Mouse (Mus musculus) midbrain, embryonic 14.5 days (tissue): ENCODE measurements around the gene Pde4c. TPM values are rescaled to one million over a fixed set of nuclear protein-coding genes. Genes with fewer than 3 reads are reported as not detected.

ENCODE experiments used
- ATAC-seq: fragments of 200-750 bp; cut with Nextera tagmentation; 2 replicates; pipeline ENCODE4 v1.8.0; 2017; ENCODE audit warnings: moderate number of reproducible peaks, moderate library complexity; ENCODE audit not compliant: low FRiP score, low TSS enrichment
- DNase-seq: peaks from one replicate; pipeline ENCODE4 v3.0.0-alpha.2; 2015
- H3K27ac ChIP-seq: fragments of 300-500 bp; sonication (generic); replicated peaks from 2 replicates; pipeline ENCODE4 v1.5.1; 2014; ENCODE audit warnings: mild to moderate bottlenecking, low read depth, low read length, moderate library complexity
- H3K27me3 ChIP-seq: fragments of 300-500 bp; sonication (generic); 2 replicates; pipeline ENCODE4 v1.6.1; 2014; ENCODE audit warnings: low read length, control low read depth, mixed read lengths; ENCODE audit not compliant: control insufficient read depth, insufficient read depth
- H3K36me3 ChIP-seq: fragments of 300-500 bp; sonication (generic); 2 replicates; pipeline ENCODE4 v1.6.1; 2014; ENCODE audit warnings: low read length, control low read depth; ENCODE audit not compliant: control insufficient read depth, insufficient read depth
- H3K4me1 ChIP-seq: fragments of 300-500 bp; sonication (generic); 2 replicates; pipeline ENCODE4 v1.6.1; 2014; ENCODE audit warnings: mild to moderate bottlenecking, antibody characterized with exemption, low read length, control low read depth; ENCODE audit not compliant: control insufficient read depth, insufficient read depth
- H3K4me2 ChIP-seq: fragments of 300-500 bp; sonication (generic); 2 replicates; pipeline ENCODE4 v1.6.1; 2014; ENCODE audit warnings: mild to moderate bottlenecking, low read length, moderate library complexity
- H3K4me3 ChIP-seq: fragments of 300-500 bp; sonication (generic); replicated peaks from 2 replicates; pipeline ENCODE4 v1.5.1; 2014; ENCODE audit warnings: low read depth, low read length
- H3K9ac ChIP-seq: fragments of 300-500 bp; sonication (generic); replicated peaks from 2 replicates; pipeline ENCODE4 v1.6.1; 2014; ENCODE audit warnings: mild to moderate bottlenecking, low read length, moderate library complexity
- H3K9me3 ChIP-seq: fragments of 300-500 bp; sonication (generic); 2 replicates; pipeline ENCODE4 v1.6.1; 2016; ENCODE audit warnings: low read length, control low read depth, mixed read lengths; ENCODE audit not compliant: control insufficient read depth
- WGBS: fragments of 180-500 bp; shearing (Covaris S2); extraction: QIAGEN DNeasy Blood & Tissue Kit; methylation state at CpG from one replicate; pipeline ENCODE4 v1.1.7; 2014; 5-methylcytosine and 5-hydroxymethylcytosine counted together
- microRNA-seq: library from miRNA; unstranded; fragments of <30 nt; microRNA quantifications from one replicate; pipeline ENCODE4, GENCODE M21; 2016
- polyA plus RNA-seq: library from polyadenylated mRNA; unstranded; fragments of >200 nt; fragmentation: Nextera tagmentation; extraction: Ambion mirVana; gene quantifications from 2 replicates; pipeline ENCODE4 v1.2.1, GENCODE M21; 2014

Gene Pde4c
- polyA plus RNA-seq, 1 experiment from 2014 or later = 0.24 TPM

GRCm38 (mm10) chr8:70798281-70798680, 74.8 kb downstream of the Pde4c start:
- no peak overlapping the region for H3K27ac ChIP-seq
- H3K9ac ChIP-seq = peak overlapping the region; percentile 62; the same call in 1 of the 2 replicates
- peaks cover 25% of the 10 kb centered on the region for H3K27me3 ChIP-seq
- 11% methylated on average over 15 of the region's 15 CpGs for WGBS
- H3K4me1 ChIP-seq = peaks cover 16% of the 10 kb centered on the region
- H3K4me2 ChIP-seq = peak overlapping the region; percentile 89
- no peak for ATAC-seq
- H3K36me3 ChIP-seq = no peaks in the 10 kb centered on the region
- peak; percentile 45 for DNase-seq
- H3K4me3 ChIP-seq = peak overlapping the region; percentile 49
- no peaks in the 10 kb centered on the region for H3K9me3 ChIP-seq

DNA sequence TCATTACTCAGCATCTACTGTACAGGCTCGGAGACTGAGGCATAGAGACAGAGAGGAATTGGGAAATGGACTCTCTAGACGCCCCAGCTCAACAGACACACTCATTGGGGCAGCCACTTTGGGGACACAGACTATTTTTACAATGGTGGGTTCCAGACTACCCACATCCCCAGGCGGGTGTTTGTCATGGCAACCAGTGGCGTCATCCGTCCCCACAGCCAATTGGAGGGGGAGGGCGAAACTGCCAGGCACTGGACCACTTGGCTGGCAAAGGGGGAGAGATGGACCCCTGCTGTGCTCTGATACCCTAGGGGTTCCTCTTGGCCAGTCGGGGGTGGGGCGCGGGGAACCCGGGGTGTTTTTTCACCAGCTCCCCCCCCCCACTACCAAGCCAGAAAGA, 77.1 kb downstream of the Pde4c start:
- no peak overlapping the region for H3K4me2 ChIP-seq
- no peaks in the 10 kb centered on the region for H3K9me3 ChIP-seq
- H3K4me3 ChIP-seq = no peak overlapping the region
- peaks cover 42% of the 10 kb centered on the region for H3K27me3 ChIP-seq
- ATAC-seq (no peak), DNase-seq (no peak)
- WGBS = 46% methylated on average over 10 of the region's 10 CpGs
- H3K36me3 ChIP-seq = no peaks in the 10 kb centered on the region
- no peak overlapping the region for H3K9ac ChIP-seq
- H3K4me1 ChIP-seq = peaks cover 24% of the 10 kb centered on the region
- no peak overlapping the region for H3K27ac ChIP-seq

Small RNA genes lying within 50 kb of the gene (microRNA-seq; reads per million reads assigned to microRNA genes)
- gene Mir7240 = 0.44 reads per million

Other genes starting within 250 kb of the Pde4c start
- gene Klhl26, start 246.8 kb upstream of the Pde4c start, polyA plus RNA-seq = 24.2 and 27.2 TPM in 2 replicates
- 104 and 143 TPM in 2 replicates for gene Tmem59l, start 236.4 kb upstream of the Pde4c start, polyA plus RNA-seq
- gene Crlf1, start 230.6 kb upstream of the Pde4c start, polyA plus RNA-seq = 2.1 and 3.0 TPM in 2 replicates
- 152 and 190 TPM in 2 replicates for gene Rex1bd, start 217.0 kb upstream of the Pde4c start, polyA plus RNA-seq
- 696 and 821 TPM in 2 replicates for gene Uba52, start 212.9 kb upstream of the Pde4c start, polyA plus RNA-seq
- gene Fkbp8, start 196.0 kb upstream of the Pde4c start, polyA plus RNA-seq = 328 and 408 TPM in 2 replicates
- gene Kxd1, start 195.8 kb upstream of the Pde4c start, polyA plus RNA-seq = 50.7 and 52.6 TPM in 2 replicates
- 14.9 and 17.1 TPM in 2 replicates for gene Ell, start 184.3 kb upstream of the Pde4c start, polyA plus RNA-seq
- gene Isyna1, start 129.3 kb upstream of the Pde4c start, polyA plus RNA-seq = 91.9 and 101 TPM in 2 replicates
- 172 and 213 TPM in 2 replicates for gene Ssbp4, start 114.8 kb upstream of the Pde4c start, polyA plus RNA-seq
- gene Lrrc25, start 107.6 kb upstream of the Pde4c start, polyA plus RNA-seq = 0.34 and 1.1 TPM in 2 replicates
- gene Gdf15, start 91.3 kb upstream of the Pde4c start, polyA plus RNA-seq = 0.16 and 0.20 TPM in 2 replicates
- 86.9 and 95.8 TPM in 2 replicates for gene Pgpep1, start 63.3 kb upstream of the Pde4c start, polyA plus RNA-seq
- 175 and 201 TPM in 2 replicates for gene Lsm4, start 50.5 kb upstream of the Pde4c start, polyA plus RNA-seq
- gene Jund, start 24.8 kb upstream of the Pde4c start, polyA plus RNA-seq = 104 and 119 TPM in 2 replicates
- gene Iqcn, start 20.3 kb upstream of the Pde4c start, polyA plus RNA-seq = 0.05 TPM in 2 replicates
- gene Gm3336, start 5.2 kb upstream of the Pde4c start, polyA plus RNA-seq = not detected in 2 replicates
- gene Rab3a, start 31.0 kb downstream of the Pde4c start, polyA plus RNA-seq = 407 and 464 TPM in 2 replicates
- gene Mpv17l2, start 37.2 kb downstream of the Pde4c start, polyA plus RNA-seq = 37.1 and 39.0 TPM in 2 replicates
- 79.2 and 84.7 TPM in 2 replicates for gene Pik3r2, start 53.0 kb downstream of the Pde4c start, polyA plus RNA-seq
- gene Mast3, start 81.3 kb downstream of the Pde4c start, polyA plus RNA-seq = 22.7 and 24.3 TPM in 2 replicates
- 0.45 TPM in 1 of 2 replicates, not detected in the other for gene Il12rb1, start 84.7 kb downstream of the Pde4c start, polyA plus RNA-seq
- gene Arrdc2, start 116.0 kb downstream of the Pde4c start, polyA plus RNA-seq = 7.1 and 7.5 TPM in 2 replicates
- 13.3 and 16.0 TPM in 2 replicates for gene Kcnn1, start 139.5 kb downstream of the Pde4c start, polyA plus RNA-seq
- 149 and 178 TPM in 2 replicates for gene Ccdc124, start 150.2 kb downstream of the Pde4c start, polyA plus RNA-seq
- gene Slc5a5, start 169.0 kb downstream of the Pde4c start, polyA plus RNA-seq = 0.40 and 0.96 TPM in 2 replicates
- gene Rpl18a, start 173.7 kb downstream of the Pde4c start, polyA plus RNA-seq = 2,701 and 2,857 TPM in 2 replicates
- 46.5 and 54.0 TPM in 2 replicates for gene Map1s, start 182.2 kb downstream of the Pde4c start, polyA plus RNA-seq